Mouse (Mus musculus): ENCODE results near the gene C1qtnf6. TPM values are rescaled to one million over a fixed set of nuclear protein-coding genes. Genes with fewer than 3 reads are reported as not detected.

Gene C1qtnf6
- polyA plus RNA-seq, 1 experiment, result 8.1 TPM

GRCm38 (mm10) chr15:78532566-78533345 lies 1.5 kb upstream of the C1qtnf6 start:
- 23% methylated on average over 10 of the region's 10 CpGs for whole genome bisulfite sequencing
- H3K4me3 ChIP-seq (ENCODE audit: low read depth, low read length), result no peak overlapping the region
- TF ChIP-seq CTCF (IDR thresholded peaks at IDR 0.05; ENCODE audit: extremely low read depth, insufficient read length, insufficient replicate concordance, low read depth, low read length), result no peak
- TF ChIP-seq POLR2A (IDR thresholded peaks at IDR 0.05; ENCODE audit: low read depth, low read length), result no peak
- H3K27me3 ChIP-seq (ENCODE audit: control insufficient read depth, insufficient read depth, low read length), result no peaks in the 10 kb centered on the region
- H3K36me3 ChIP-seq (ENCODE audit: control insufficient read depth, insufficient read depth, low read length), result no peaks in the 10 kb centered on the region
- peak overlapping the region; percentile 73 for H3K27ac ChIP-seq (ENCODE audit: insufficient read depth, low read depth, low read length)
- H3K4me1 ChIP-seq (ENCODE audit: control insufficient read depth, insufficient read depth, insufficient read length, low read length), result peaks cover 37% of the 10 kb centered on the region

GRCm38 (mm10) chr15:78531901-78532469 lies 769 bp upstream of the C1qtnf6 start:
- peak overlapping the region; percentile 73 for H3K27ac ChIP-seq (ENCODE audit: insufficient read depth, low read depth, low read length)
- TF ChIP-seq CTCF (IDR thresholded peaks at IDR 0.05; ENCODE audit: extremely low read depth, insufficient read length, insufficient replicate concordance, low read depth, low read length), result peak; percentile 99
- no peak; the same call in 1 of the 2 replicates for TF ChIP-seq POLR2A (IDR thresholded peaks at IDR 0.05; ENCODE audit: low read depth, low read length)
- H3K4me3 ChIP-seq (ENCODE audit: low read depth, low read length), result peak overlapping the region; percentile 59
- H3K4me1 ChIP-seq (ENCODE audit: control insufficient read depth, insufficient read depth, insufficient read length, low read length), result peaks cover 37% of the 10 kb centered on the region
- no peaks in the 10 kb centered on the region for H3K36me3 ChIP-seq (ENCODE audit: control insufficient read depth, insufficient read depth, low read length)
- H3K27me3 ChIP-seq (ENCODE audit: control insufficient read depth, insufficient read depth, low read length), result no peaks in the 10 kb centered on the region
- WGBS, result under 1% methylated on average over 25 of the region's 25 CpGs

- H3K27me3 ChIP-seq (ENCODE audit: control insufficient read depth, insufficient read depth, low read length), result no peaks in the 10 kb centered on the region
- TF ChIP-seq CTCF (IDR thresholded peaks at IDR 0.05; ENCODE audit: extremely low read depth, insufficient read length, insufficient replicate concordance, low read depth, low read length) (no peak), POLR2A (IDR thresholded peaks at IDR 0.05; ENCODE audit: low read depth, low read length) (no peak)
- H3K4me1 ChIP-seq (ENCODE audit: control insufficient read depth, insufficient read depth, insufficient read length, low read length), result peaks cover 37% of the 10 kb centered on the region
- no peak overlapping the region for H3K4me3 ChIP-seq (ENCODE audit: low read depth, low read length)
- 38% methylated on average over 4 of the region's 4 CpGs for WGBS
- H3K27ac ChIP-seq (ENCODE audit: insufficient read depth, low read depth, low read length), result peak overlapping the region; percentile 66
- no peaks in the 10 kb centered on the region for H3K36me3 ChIP-seq (ENCODE audit: control insufficient read depth, insufficient read depth, low read length)
Measured at GRCm38 (mm10) chr15:78531451-78531720, 170 bp upstream of the C1qtnf6 start.

GRCm38 (mm10) chr15:78530141-78530540 lies 1.1 kb downstream of the C1qtnf6 start:
- TF ChIP-seq CTCF (IDR thresholded peaks at IDR 0.05; ENCODE audit: extremely low read depth, insufficient read length, insufficient replicate concordance, low read depth, low read length) (no peak), POLR2A (IDR thresholded peaks at IDR 0.05; ENCODE audit: low read depth, low read length) (no peak)
- Histone ChIP-seq H3K27ac (ENCODE audit: insufficient read depth, low read depth, low read length) (peak overlapping the region; percentile 14), H3K36me3 (ENCODE audit: control insufficient read depth, insufficient read depth, low read length) (no peaks in the 10 kb centered on the region), H3K27me3 (ENCODE audit: control insufficient read depth, insufficient read depth, low read length) (no peaks in the 10 kb centered on the region), H3K4me1 (ENCODE audit: control insufficient read depth, insufficient read depth, insufficient read length, low read length) (peaks cover 37% of the 10 kb centered on the region), H3K4me3 (ENCODE audit: low read depth, low read length) (no peak overlapping the region)
- 80% methylated on average over 3 of the region's 3 CpGs for WGBS

GRCm38 (mm10) chr15:78529428-78529990 lies 1.7 kb downstream of the C1qtnf6 start:
- Histone ChIP-seq H3K4me3 (ENCODE audit: low read depth, low read length) (peak overlapping the region; percentile 51), H3K4me1 (ENCODE audit: control insufficient read depth, insufficient read depth, insufficient read length, low read length) (peaks cover 33% of the 10 kb centered on the region), H3K36me3 (ENCODE audit: control insufficient read depth, insufficient read depth, low read length) (no peaks in the 10 kb centered on the region), H3K27ac (ENCODE audit: insufficient read depth, low read depth, low read length) (peak overlapping the region; percentile 48), H3K27me3 (ENCODE audit: control insufficient read depth, insufficient read depth, low read length) (no peaks in the 10 kb centered on the region)
- 36% methylated on average over 15 of the region's 15 CpGs for WGBS
- TF ChIP-seq CTCF (IDR thresholded peaks at IDR 0.05; ENCODE audit: extremely low read depth, insufficient read length, insufficient replicate concordance, low read depth, low read length), result no peak
- TF ChIP-seq POLR2A (IDR thresholded peaks at IDR 0.05; ENCODE audit: low read depth, low read length), result no peak

GRCm38 (mm10) chr15:78528726-78529411 lies 2.3 kb downstream of the C1qtnf6 start:
- WGBS, result 55% methylated on average over 11 of the region's 11 CpGs
- TF ChIP-seq POLR2A (IDR thresholded peaks at IDR 0.05; ENCODE audit: low read depth, low read length) (no peak), CTCF (IDR thresholded peaks at IDR 0.05; ENCODE audit: extremely low read depth, insufficient read length, insufficient replicate concordance, low read depth, low read length) (no peak)
- no peaks in the 10 kb centered on the region for H3K36me3 ChIP-seq (ENCODE audit: control insufficient read depth, insufficient read depth, low read length)
- H3K27me3 ChIP-seq (ENCODE audit: control insufficient read depth, insufficient read depth, low read length), result no peaks in the 10 kb centered on the region
- H3K27ac ChIP-seq (ENCODE audit: insufficient read depth, low read depth, low read length), result peak overlapping the region; percentile 66
- H3K4me3 ChIP-seq (ENCODE audit: low read depth, low read length), result peak overlapping the region; percentile 51
- peaks cover 27% of the 10 kb centered on the region for H3K4me1 ChIP-seq (ENCODE audit: control insufficient read depth, insufficient read depth, insufficient read length, low read length)

- Histone ChIP-seq H3K4me1 (ENCODE audit: control insufficient read depth, insufficient read depth, insufficient read length, low read length) (peaks cover 20% of the 10 kb centered on the region), H3K36me3 (ENCODE audit: control insufficient read depth, insufficient read depth, low read length) (no peaks in the 10 kb centered on the region), H3K27ac (ENCODE audit: insufficient read depth, low read depth, low read length) (peak overlapping the region; percentile 14), H3K4me3 (ENCODE audit: low read depth, low read length) (no peak overlapping the region), H3K27me3 (ENCODE audit: control insufficient read depth, insufficient read depth, low read length) (no peaks in the 10 kb centered on the region)
- 75% methylated on average over 7 of the region's 7 CpGs for WGBS
- no peak for TF ChIP-seq CTCF (IDR thresholded peaks at IDR 0.05; ENCODE audit: extremely low read depth, insufficient read length, insufficient replicate concordance, low read depth, low read length)
- TF ChIP-seq POLR2A (IDR thresholded peaks at IDR 0.05; ENCODE audit: low read depth, low read length), result no peak
Measured at GRCm38 (mm10) chr15:78527973-78528372, 3.2 kb downstream of the C1qtnf6 start.

Measured in small intestine, adult 2 months (tissue).